Mouse (Mus musculus): Measurements from ENCODE around the gene Pcgf1.

Gene Pcgf1

DNA sequence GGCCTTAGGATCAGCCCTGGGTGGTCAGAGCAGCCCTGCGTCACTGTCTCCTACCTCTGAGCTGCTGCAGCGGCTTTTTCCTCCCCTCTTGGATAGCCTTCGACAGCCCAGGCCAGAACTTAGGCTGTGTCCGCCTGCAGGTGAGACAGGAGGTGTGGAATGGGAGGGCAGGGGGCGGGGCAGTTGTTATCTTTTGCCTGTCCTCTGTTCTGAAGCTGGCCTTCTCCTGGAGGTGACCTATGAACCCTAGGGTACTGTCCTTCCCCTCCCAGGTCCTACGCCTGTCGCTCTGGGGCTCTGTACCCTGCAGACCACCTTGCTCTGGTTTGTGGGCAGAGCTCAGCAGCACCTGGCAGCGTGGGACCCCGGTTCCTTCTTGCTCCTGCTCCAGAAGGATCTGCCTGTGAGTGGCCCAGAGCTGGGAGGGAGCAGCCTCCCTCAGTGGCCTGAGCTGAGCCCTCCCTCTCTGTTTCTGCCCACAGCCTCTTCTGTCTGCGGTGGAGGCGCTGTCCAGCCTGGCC, 25.5 kb downstream of the Pcgf1 start:
- no peak for DNase-seq

DNA sequence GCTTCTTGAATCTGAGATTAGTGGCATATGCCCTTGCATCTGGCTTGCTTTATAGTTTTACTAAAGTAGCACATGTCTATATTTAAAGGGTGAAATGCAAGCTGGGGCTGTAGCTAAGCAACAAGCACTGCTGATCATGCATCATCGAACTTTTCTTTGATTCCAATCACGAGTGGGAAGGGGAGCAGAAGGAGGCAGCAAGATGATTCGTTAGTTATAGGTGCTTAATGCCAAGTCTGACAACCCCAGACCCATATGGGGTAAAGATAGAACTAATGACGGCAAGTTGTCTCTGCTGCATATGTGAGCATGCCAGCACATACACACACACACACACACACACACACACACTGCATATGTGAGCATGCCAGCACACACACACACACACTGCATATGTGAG, 26.5 kb downstream of the Pcgf1 start:
- no peak for DNase-seq

DNA sequence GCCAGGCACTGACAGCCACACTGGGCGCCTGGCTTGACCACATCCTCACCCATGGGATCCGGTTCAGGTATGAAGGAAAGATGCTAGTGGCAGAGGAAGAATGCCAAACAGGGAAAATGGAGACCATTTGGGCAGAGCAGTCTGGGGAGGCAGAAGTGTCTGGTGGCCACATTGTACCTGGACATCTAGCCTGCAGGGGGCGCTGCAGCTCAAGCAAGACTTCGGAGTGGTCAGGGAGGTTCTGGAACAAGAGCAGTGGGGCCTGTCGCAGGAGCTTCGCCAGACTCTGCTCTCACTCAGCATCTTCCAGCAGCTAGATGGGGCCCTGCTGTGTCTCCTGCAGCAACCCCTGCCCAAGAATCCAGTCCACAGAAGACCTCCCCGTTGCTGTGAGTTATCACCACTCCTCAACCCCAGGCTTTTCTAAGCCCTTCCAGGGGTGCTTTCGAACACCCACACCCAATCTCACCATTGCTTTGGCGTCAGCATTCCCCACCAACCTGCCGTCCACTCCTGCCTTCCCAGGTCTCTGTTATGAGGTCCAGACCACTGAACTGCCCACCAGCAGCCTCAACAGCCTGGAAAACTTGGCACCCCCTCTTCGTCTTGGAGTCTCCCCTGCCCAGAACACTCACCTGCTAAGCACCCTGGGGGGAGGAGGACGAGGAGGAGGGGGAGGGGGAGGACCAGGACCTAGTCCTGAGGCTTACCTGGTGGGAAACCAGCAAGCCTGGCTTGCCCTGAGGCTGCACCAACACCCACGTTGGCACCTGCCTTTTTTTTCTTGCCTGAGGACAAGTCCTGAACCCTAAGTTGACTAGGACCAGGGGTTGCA, 30.1 kb downstream of the Pcgf1 start:
- peak; percentile 71 to 79 for DNase-seq

DNA sequence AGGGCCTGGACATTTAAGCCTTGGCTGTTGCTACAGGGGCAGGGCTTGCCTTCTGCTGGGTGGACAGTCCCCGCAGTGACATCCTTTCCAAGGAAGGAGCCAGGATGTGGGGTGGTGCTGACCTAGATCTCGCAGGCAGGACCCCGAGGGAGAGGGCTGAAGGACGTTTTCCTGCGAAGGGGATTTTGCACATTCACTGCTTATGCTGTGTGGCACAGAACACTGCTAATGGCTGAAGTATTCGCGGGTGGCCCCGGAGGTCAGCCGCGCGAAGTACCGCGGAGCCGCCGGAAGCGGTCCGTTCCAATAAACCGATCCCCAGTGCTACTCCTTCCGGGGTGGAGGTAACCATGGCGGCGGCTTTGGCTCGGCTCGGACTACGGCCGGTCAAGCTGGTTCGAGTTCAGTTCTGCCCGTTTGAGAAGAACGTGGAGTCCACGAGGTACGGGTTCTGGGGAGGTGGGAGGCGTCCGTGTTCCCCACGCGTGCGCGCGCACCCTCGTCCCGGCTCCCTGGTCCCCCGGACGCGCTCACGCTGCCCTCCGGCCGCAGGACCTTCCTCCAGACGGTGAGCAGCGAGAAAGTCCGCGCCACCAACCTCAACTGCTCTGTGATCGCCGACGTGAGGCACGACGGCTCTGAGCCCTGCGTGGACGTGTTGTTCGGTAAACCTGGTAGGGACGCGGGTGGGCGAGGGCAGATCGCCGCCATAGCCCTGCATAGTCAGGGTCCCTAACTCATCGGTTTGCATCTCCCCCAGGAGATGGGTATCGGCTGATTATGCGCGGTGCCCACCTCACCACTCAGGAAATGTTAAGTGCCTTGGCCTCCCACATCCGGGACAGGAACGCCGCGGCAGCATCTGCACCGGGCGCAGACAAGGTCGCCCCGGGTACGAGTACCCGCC, 31.3 kb downstream of the Pcgf1 start, which contains the start of gene Mrpl53:
Gene Mrpl53, plus strand, starts transcription at position 279 of the 907 bp plus-strand sequence.
- DNase-seq, result peak; percentile 80 to 82

DNA sequence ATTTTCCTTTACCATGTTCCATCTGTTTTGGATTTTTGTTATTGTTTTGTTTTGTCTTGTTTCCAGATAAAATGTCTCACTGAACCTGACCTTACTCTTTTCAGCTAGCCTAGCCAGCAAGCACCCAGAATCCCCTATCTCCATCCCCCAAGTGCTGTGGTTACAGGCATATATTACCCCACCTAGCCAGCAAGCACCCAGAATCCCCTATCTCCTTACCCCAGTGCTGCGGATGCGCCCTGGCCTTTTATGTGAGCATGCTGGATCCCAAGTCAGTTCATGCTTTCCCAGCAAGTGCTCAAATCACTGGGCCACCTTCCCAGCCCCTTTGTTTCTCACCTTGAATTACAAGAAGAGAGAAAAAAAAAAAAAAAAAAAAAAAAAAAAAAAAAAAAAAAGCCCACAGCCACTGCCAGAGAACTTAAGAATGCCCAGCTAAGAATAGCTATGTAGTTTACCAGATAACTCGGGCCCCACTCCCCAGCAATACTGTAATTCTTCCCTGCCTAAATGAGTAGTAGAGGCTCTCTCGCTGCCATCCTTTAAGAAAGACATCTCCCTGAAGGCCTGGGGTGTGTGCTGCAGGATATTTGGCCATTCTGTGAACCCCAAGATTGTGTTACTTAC, 34.0 kb downstream of the Pcgf1 start:
- DNase-seq, result no peak

DNA sequence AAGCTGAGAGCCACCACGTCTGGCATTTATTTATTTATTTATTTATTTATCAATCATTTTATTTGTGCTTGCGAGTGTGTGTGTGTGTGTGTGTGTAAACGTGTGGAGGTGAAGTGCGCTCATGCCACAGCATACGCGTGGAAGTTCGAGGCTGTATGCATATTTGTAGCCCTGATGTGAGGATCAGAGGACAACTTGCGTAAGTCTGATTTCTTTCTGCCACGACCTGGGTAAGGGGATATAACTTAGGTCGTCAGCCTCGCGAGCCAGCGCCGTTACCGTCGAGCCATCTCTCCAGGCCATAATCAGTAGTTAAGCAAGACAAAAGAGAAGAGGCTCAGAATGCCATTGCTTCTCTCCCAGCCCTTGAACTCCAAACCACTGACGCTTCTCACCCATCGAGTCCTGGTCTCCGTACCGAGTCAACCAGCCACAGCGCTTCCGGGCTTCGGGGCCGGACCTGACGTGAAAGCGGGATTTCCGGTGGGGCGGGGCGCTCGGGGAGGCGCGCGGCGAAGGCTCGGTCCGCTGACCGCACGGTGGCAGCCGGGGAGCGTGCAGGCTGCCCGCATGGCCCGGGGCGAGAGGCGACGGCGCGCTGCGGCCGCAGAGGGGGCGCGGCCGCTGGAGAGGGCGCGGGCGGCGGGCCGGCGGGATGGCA, 37.5 kb downstream of the Pcgf1 start, which contains the start of gene Mogs:
Gene Mogs, plus strand, starts transcription at position 486 of the 661 bp plus-strand sequence.
- peak; percentile 94 to 96 for DNase-seq

DNA sequence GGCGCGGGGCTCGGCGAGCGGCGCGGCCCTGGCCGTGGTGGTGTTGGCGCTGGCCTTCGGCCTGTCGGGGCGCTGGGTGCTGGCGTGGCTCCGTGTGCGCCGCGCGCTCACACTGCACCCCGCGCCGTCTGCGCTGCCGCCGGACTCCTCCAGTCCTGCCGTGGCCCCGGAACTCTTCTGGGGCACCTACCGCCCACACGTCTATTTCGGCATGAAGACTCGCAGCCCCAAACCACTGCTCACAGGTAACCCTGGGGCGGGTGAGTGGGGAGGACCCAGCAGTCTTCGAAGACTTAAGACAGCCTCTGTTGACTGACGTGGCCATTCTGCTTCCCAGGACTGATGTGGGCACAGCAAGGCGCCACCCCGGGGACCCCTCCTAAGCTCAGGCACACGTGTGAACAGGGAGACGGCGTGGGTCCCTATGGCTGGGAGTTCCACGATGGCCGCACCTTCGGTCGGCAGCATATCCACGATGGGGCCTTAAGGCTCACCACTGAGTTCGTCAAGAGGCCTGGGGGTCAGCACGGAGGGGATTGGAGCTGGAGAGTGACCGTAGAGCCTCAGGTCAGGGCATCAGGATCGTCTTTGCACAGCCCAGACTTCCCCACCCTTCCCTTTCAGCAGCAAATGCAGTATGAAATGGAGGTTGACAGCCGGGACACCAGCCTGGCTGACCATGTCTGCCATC, 38.2 kb downstream of the Pcgf1 start:
- DNase-seq, result no peak

DNA sequence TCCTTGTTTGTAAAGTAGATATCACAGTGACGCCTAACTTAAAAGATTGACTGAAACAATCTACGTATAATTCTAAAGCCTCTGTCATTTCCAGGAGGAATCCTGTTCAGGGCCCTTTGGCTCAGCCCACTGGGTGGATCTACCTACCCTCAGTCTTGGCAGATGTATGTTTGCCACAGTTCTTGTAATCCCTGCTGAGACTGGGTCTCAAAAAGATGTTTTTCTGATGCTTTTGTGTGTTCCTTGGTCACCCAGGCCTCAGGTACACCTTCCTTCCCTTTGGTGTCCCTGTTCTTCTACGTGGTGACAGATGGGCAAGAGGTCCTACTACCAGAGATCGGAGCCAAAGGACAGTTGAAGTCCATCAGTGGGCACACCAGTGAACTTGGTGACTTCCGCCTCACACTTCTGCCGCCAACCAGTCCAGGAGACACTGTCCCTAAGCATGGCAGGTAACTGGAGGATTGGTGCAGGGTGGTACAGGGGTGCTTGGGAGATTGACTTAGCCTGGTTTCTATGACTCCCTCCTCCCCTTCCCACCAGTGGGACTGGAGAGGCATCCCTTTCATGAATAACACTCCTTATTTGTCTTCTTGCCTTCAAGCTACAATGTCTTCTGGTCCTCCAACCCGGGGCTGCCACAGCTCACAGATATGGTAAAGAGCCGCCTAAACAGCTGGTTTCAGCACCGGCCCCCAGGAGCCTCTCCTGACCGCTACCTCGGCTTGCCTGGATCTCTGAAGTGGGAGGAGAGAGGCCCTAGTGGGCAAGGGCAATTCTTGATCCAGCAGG, 38.9 kb downstream of the Pcgf1 start:
- DNase-seq, result no peak

DNA sequence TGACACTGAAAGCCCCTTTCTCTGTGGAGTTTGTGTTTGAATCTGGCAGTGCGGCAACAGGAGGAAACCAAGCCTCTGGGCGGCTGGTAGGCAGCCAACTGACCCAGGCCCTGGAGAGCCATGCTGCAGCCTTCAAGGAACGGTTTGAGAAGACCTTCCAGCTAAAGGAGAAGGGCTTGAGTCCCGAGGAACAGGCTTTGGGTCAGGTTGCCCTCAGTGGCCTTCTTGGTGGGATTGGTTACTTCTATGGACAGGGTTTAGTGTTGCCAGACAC, 39.4 kb downstream of the Pcgf1 start:
- DNase-seq, result no peak

DNA sequence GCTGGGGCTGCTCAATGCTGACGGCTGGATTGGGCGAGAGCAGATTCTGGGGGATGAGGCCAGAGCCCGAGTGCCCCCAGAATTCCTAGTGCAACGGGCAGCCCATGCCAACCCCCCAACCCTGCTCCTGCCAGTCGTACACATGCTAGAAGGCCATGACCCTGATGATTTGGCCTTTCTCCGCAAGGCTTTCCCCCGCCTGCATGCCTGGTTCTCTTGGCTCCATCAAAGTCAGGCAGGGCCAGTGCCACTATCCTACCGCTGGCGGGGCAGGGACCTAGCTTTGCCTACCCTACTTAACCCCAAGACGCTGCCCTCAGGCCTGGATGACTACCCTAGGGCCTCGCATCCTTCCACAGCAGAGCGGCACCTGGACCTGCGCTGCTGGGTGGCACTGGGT, 39.9 kb downstream of the Pcgf1 start:
- DNase-seq, result no peak

DNA sequence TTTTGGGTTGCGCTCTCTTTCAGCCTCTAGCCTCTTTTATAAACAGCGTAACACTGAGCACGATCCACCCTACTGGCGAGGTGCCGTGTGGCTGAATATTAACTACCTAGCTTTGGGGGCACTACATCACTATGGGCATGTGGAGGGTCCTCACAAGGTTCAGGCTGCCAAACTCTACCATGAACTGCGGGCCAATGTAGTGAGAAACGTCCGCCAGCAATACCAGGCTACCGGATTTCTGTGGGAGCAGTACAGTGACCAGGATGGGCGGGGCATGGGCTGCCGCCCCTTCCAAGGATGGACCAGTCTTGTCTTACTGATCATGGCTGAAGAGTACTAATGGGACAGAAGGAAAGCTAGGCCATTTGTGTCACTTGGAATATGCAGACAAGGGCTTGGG, 40.7 kb downstream of the Pcgf1 start:
- DNase-seq, result no peak

DNA sequence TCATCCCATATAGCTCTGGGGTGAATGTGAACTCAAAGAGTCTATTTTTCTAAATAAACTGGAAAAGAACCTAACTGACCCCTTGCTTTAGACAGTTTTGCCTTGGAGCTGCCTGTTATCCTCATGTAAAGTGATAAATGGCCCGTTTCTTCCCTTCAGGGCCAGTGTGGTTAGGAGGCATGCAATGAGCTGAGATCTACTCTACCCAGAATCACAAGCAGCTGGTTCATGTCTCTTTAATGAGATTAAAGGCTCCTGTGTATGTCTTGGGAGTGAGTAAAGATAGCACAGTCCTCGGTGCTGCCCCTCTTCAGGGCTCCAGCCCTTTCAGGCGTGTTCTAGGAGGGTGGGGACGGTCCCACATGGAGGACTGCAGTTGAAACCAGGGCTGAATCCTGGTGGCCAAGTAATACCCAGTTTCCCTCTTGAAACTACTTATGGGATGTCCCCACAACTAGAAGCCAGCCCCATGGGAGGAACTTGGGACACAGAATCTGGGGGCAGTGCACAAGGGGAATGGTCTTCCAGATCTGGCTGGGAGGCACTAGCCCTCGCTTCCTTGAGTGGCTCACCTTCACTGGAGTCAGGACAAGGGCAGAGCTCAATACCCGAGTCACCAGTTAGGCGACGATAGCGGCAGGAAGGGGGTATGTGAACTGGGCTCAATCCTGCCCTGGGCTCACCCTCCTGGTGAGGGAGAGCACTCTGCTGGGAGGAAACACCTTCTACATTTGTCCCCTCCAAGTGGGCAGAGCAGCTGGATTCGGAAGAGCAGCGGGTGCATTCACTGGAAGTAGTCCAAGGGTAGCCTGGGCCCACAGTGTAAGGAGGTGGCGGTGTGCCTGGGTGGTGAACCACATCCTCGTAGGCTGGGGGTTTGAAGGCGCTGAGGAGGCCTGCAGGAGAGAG, 41.4 kb downstream of the Pcgf1 start:
- DNase-seq, result no peak

DNA sequence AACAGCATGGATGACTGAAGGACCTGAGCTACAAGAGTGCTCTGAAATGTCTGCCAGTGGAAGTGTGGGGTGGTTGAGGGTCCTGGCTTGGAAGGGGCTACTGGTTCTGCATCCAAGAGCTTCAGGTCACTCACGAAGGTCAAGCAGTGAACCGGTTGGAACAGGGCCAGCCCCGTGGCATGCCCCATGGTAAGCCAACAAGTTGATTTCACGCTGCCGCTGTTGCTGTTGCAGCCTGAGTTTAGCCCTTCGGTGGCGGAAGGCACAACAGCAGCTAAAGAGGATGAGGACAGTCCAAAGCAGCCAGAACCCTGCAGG, 42.0 kb downstream of the Pcgf1 start:
- no peak for DNase-seq

DNA sequence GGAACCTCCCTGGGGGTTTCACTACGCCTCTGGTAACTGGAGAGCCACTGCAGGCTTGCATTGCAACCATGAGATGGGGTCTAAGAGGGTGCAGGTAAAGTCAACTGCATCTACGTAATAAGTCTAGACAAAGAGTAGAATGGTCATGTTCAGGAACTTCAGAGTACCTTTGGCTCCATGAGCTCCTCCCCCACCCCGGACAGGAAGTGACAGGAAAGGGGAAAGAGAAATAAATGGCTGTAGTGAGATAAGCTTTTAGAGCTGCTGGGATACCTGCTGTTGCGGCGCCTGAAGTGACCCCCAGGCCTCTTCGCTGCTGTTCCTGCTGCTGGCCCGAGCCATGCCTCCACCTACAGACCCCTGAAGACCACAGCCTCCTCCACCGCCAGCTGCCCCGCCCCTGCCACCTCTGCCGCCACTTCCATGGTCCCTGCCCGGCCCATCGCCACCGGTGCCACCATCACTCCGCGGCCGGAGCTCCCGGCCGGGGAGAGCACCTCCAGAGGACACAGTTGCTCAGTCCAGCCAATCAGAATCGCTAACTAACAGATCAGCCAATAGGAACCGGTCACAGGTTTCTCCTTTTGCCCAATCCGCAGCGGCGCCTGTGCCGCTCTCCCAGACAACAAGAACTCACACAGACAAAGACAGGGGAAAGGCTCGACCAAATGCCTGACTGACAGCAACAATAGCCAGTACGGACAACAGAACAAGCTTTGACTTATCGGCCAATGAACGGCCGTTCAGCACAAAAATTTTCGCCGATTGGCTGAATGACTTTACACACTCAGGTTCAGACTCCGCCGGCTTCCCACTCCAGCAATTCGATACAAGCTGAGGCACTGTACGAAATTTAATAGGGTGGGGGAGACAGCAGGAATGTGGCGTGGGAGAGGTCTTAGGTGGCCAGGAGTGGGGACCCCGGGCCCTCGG, 43.5 kb downstream of the Pcgf1 start, which contains the start of gene Wbp1:
Gene Wbp1, minus strand, starts transcription at position 630 of the 933 bp plus-strand sequence.
- DNase-seq, result peak; percentile 98

DNA sequence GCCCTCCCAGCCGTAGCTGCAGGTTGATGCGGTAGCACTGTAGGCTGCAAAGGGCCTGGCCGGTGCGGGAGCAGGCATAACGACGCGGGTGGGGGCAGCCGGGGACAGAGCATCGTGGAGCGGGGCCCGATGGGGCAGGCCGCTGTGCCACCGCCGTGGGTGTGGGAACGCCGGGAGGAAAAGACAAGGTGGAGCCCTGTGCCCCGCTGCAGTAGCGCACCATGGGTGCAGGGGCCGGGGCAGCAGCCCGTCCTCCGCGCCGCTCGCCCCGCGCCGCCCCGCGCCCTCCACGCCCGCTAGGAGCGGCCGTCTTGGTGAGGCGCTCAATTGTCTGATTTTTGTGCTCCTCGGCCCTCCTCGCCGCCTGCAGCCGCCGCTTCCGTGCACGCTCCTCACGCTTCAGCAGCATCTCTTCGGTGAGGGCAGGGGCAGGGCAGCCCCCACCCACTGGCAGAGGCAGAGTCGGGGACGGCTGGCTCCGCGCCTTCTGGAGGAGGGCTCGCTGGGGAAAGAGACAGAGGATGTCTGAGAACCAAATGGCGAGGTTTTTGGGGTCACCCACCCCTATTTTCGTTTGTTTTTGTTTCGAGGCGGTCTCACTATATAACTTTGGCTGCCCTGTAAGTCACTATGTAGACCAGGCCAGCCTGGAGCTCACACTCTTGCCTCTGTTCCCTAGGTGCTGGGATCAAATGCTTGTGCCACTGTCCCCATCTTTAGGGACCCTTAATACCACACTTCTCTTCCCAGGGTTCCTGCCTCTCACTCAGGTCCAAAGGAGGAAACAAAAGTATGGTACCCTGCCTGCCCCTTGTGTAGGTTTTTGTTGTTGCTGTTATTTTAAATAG, 44.4 kb downstream of the Pcgf1 start:
- no peak for DNase-seq

DNA sequence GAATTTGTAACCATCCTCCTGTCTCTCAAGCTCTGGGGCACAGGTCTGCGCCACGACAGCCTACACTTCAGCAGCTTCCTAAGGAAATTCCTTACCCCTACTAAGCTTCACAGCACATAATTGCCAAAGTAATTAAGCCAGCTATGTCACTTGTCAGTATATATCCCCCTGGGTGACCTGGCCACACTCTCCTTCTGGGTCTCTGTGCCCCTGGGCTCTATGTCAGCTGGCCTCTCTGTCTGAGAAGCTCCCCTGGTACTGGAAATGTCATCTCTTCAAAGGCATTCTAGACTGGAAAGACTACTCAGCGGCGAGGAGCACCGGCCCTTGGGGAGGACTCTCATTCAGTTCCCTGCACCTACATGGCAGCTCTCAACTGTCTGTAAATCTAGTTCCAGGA, 45.3 kb downstream of the Pcgf1 start:
- DNase-seq, result no peak

DNA sequence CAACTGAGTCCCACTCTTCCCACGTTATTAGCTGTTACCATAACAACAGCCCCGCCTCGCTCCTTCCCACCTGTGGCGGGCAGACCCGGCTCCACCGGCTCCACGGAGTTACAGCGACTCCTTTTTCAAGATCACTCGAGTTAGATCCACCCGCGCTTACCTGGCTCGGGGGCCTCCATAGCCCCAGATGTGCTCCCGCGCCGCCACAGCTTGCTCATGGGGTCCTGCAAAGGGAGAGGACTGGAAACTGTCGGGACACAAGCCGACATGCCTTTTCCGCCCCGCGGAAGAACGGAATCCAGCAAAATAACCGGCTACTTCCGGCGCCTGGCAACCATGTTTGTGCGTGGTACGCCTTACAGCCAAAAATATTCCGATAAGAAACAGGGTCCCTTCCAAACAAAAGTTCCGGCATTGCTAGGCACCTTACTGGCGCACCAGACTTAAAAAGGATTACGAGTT, 47.2 kb downstream of the Pcgf1 start:
- peak; percentile 92 to 95 for DNase-seq

DNA sequence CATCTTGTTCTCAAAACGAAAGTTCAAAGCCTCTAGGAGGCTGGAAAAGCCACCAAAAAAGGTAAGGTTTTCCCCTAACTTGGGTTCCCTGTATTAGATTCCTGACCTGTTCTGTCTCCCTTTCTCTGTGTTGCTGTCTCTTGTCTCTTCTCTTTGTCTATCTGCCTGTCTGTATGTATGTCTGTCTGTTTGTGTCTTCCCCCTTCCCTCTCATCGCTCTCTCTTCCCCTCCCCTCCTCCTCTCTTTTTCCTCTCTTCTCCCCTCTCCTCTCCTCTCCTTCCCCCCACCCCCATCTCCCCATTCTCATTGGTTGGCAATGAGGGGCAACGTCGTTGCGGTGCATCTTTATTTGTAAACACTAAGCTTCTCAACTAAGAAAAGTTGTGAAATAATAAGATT, 47.7 kb downstream of the Pcgf1 start, which contains the start of gene Ino80b:
Gene Ino80b, minus strand, starts transcription at position 101 of the 400 bp plus-strand sequence.
- no peak for DNase-seq

Data from lung, adult 18-20 months (tissue).